ENCODE assay signal across 8 mouse cellular contexts in the genomic region with DNA sequence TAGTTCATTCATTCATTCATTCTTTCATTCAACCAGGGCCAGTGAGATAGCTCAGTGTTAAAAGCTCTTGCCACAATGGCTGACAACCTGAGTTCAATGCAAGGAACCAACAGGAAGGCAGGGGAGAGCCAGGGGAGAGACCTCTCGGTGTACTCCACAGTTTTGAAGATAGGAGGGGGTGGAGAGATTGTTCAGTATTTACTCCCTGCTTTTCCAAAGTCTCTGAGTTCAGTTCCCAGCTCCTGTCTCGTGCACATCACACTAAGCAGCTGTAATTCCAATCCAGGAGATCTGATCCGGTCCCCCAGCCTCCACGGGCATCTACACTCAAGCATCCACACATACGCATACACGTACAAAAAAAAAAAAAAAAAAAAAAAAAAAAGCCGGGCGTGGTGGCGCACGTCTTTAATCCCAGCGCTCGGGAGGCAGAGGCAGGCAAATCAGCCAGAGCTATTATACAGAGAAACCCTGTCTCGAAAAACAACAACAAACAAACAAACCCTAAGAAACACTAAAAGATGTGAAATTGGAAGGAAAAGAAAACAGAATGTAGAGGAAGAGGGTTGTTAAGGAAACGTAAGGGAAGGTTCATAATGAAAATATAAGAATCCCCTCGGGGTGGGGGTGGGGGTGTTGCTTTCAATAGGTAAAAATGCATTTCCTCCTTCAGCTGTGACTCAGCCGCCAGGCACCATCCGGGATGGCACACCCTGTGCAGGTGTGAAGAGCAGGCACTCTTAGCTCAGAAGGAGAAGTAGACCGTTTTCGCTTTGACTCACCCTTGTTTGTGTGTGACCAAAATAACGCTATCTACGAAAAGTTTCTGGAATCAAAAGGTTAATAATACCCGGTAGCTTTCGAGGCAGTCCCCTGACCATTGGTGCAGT. TPM values are rescaled to one million over a fixed set of nuclear protein-coding genes. Genes with fewer than 3 reads are reported as not detected.
DNase-seq lines count a peak whose midpoint lies in the region; ATAC-seq and TF ChIP-seq lines count a peak whose summit lies in the region.

No protein-coding gene starts in this region.

- H3K4me1 ChIP-seq in ES-E14 (ENCODE audit: control insufficient read depth in 2 of 2, insufficient read depth in 2 of 2, low read length in 2 of 2, poor library complexity in 1 of 2), result peaks cover 0 to 14% of the 10 kb centered on the region in 2 experiments; a peak in 2 of 4 replicates
- H3K4me1 ChIP-seq in heart, embryonic 13.5 days, result no peaks in the 10 kb centered on the region
- no peaks in the 10 kb centered on the region; the same call in none of the 2 replicates for H3K4me1 ChIP-seq in liver, embryonic 16.5 days (ENCODE audit: control insufficient read depth, low read depth, low read length)
- H3K4me1 ChIP-seq in neural tube, embryonic 15.5 days, result 0 out of 2 replicates have a peak, but pooled peaks cover 4% of the 10 kb centered on the region

- no peak overlapping the region for H3K9ac ChIP-seq in ES-E14 (ENCODE audit: insufficient read depth, low read depth, low read length, poor library complexity, severe bottlenecking)
- H3K9ac ChIP-seq in heart, embryonic 13.5 days, result peak overlapping the region; percentile 74
- no peak overlapping the region for H3K9ac ChIP-seq in liver, embryonic 16.5 days (ENCODE audit: low read depth, low read length)
- H3K9ac ChIP-seq in neural tube, embryonic 15.5 days (replicated peaks), result no peak overlapping the region

- no peak for ATAC-seq in heart, embryonic 13.5 days (ENCODE audit: extremely low read depth, insufficient number of reproducible peaks, low FRiP score, low TSS enrichment)
- ATAC-seq in liver, embryonic 16.5 days (ENCODE audit: low read depth), result no peak
- no peak for ATAC-seq in neural tube, embryonic 15.5 days (ENCODE audit: low FRiP score)

- peak overlapping the region in 1 of 2 experiments; percentile 40; a peak in 1 of 4 replicates for H3K4me3 ChIP-seq in ES-E14 (ENCODE audit: insufficient read depth in 1 of 2, low read depth in 1 of 2, low read length in 2 of 2, poor library complexity in 1 of 2, severe bottlenecking in 1 of 2)
- H3K4me3 ChIP-seq in heart, embryonic 13.5 days, result peak overlapping the region; percentile 57
- H3K4me3 ChIP-seq in liver, embryonic 16.5 days (ENCODE audit: low read depth, low read length), result peak overlapping the region; percentile 33
- H3K4me3 ChIP-seq in neural tube, embryonic 15.5 days (replicated peaks), result peak overlapping the region; percentile 21

- no peaks in the 10 kb centered on the region for H3K36me3 ChIP-seq in ES-E14 (ENCODE audit: control insufficient read depth, insufficient read depth, low read length, poor library complexity, severe bottlenecking)
- H3K36me3 ChIP-seq in heart, embryonic 13.5 days, result no peaks in the 10 kb centered on the region
- H3K36me3 ChIP-seq in liver, embryonic 16.5 days (ENCODE audit: control insufficient read depth, insufficient read depth), result no peaks in the 10 kb centered on the region
- H3K36me3 ChIP-seq in neural tube, embryonic 15.5 days, result no peaks in the 10 kb centered on the region

- peak overlapping the region; percentile 83 for H3K4me2 ChIP-seq in heart, embryonic 13.5 days
- peak overlapping the region; percentile 42 for H3K4me2 ChIP-seq in liver, embryonic 16.5 days (ENCODE audit: low read depth, low read length)
- H3K4me2 ChIP-seq in neural tube, embryonic 15.5 days, result peak overlapping the region; percentile 53

- H3K27me3 ChIP-seq in heart, embryonic 13.5 days (replicated peaks), result no peaks in the 10 kb centered on the region
- no peaks in the 10 kb centered on the region; the same call in 1 of the 2 replicates for H3K27me3 ChIP-seq in liver, embryonic 16.5 days (ENCODE audit: control insufficient read depth, insufficient read depth, low read depth, low read length)
- H3K27me3 ChIP-seq in neural tube, embryonic 15.5 days (replicated peaks), result no peaks in the 10 kb centered on the region

- DNase-seq in CD4-positive helper T cell, adult 2 months (ENCODE audit: low read depth, low spot score), result peak; percentile 88
- no peak for DNase-seq in ES-E14 (ENCODE audit: low read depth, low spot score)
- DNase-seq in embryo, embryonic 9.5 days (ENCODE audit: extremely low spot score), result no peak
- no peak for DNase-seq in right cerebral cortex, postnatal 4 days
- no peak for DNase-seq in kidney, adult 11 months

- no peaks in the 10 kb centered on the region for H3K9me3 ChIP-seq in ES-E14 (ENCODE audit: control insufficient read depth, insufficient read depth, low read depth, low read length)
- H3K9me3 ChIP-seq in heart, embryonic 13.5 days, result no peaks in the 10 kb centered on the region
- H3K9me3 ChIP-seq in liver, embryonic 16.5 days (replicated peaks; ENCODE audit: control insufficient read depth, low read length), result no peaks in the 10 kb centered on the region
- no peaks in the 10 kb centered on the region for H3K9me3 ChIP-seq in neural tube, embryonic 15.5 days (replicated peaks)

- H3K27ac ChIP-seq in ES-E14 (ENCODE audit: insufficient read depth, low read depth, low read length, poor library complexity, severe bottlenecking), result no peak overlapping the region; the same call in 1 of the 2 replicates
- no peak overlapping the region for H3K27ac ChIP-seq in heart, embryonic 13.5 days (replicated peaks)
- no peak overlapping the region for H3K27ac ChIP-seq in liver, embryonic 16.5 days (ENCODE audit: low read length)
- no peak overlapping the region for H3K27ac ChIP-seq in neural tube, embryonic 15.5 days (replicated peaks)

- 42% methylated on average over 23 of the region's 23 CpGs for WGBS in heart, embryonic 13.5 days
- WGBS in liver, embryonic 16.5 days (ENCODE audit: insufficient replicate concordance), result 28% methylated on average over 22 of the region's 23 CpGs
- WGBS in neural tube, embryonic 15.5 days, result 72% methylated on average over 23 of the region's 23 CpGs

- in situ Hi-C loops in ES-E14 (cut with MboI; ENCODE audit: low sequenced_read_pairs in 2 of 2, unreplicated experiment in 2 of 2), result no loop called here

TF ChIP-seq in ES-E14, 5 proteins besides CTCF, POLR2A, EP300 and RAD21:
- TF ChIP-seq HCFC1 (IDR thresholded peaks at IDR 0.05; ENCODE audit: borderline replicate concordance, insufficient read depth, low read length), result no peak
- peak; percentile 89 for TF ChIP-seq ZNF384 (IDR thresholded peaks at IDR 0.05; ENCODE audit: low read depth, low read length)
- TF ChIP-seq CHD2 (IDR thresholded peaks at IDR 0.05; ENCODE audit: low read depth, low read length), result no peak

RNA-seq across cellular contexts. Expression of a gene that starts 13.2 kb away (rescaled TPM):
- 212 and 301 TPM in 2 replicates for total RNA-seq in ES-E14 (2012; rRNA removed)
- 488 and 538 TPM in 2 replicates for polyA plus RNA-seq in heart, embryonic 13.5 days (2015; fragmentation: Nextera tagmentation; extraction: Ambion mirVana)
- 206 and 246 TPM in 2 replicates for polyA plus RNA-seq in liver, embryonic 16.5 days (2015; fragmentation: Nextera tagmentation; extraction: Ambion mirVana)
- 575 TPM in 2 replicates for polyA plus RNA-seq in neural tube, embryonic 15.5 days (2015; fragmentation: Nextera tagmentation; extraction: Ambion mirVana)
